Mouse (Mus musculus) retina, postnatal 1 day (tissue): ENCODE data around the gene Nav1.
A peak's percentile ranks its signal among the peaks of the same experiment; 100 is the strongest.

ENCODE experiments used
- DNase-seq: peaks from one replicate; pipeline ENCODE4 v3.0.0-alpha.2; 2012

Gene Nav1

DNA sequence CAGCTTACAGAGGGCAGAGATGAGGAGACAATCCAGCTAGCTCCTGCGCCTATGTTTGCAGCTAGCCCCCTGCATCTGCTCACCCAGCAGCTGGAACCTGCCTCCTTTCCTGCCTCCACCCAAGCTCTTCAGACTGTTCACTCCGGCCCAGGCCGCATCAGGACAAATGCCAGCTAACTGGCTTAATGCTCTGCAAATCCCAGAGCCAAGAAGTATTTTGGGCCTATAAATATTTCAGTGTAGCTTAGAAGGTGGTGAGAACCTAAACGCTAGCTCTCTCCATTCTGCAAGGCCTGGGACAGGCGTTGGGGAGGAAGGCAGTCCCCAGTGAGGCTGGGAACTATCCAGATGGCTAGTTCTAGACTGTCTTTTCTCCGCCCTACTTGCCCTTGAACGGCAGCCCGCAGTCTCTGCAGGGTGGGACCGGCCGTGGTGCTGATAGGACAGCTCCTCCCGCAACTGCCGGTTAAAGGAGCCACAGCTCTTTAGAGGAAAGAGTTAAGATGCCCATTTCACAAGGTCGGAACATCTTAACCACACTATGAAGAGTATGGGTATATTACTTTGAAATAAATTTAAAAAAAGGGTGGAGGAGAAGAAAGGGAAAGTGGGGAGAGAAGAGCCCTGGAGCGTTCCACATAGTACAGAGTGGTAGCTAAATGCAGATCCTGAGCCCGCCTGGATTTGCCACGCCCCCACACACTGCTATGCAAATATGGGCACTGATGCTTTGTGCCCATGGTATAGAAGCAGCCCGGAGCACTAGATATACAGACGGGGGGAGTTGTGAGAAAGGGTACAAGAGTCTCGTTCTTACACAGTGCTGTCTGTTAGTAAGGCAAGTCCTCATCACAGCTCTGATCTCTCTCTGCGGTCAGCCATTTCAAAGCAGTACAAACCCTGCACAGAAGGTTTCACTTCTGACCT lies 8.9 kb upstream of the Nav1 start:
- DNase-seq: peak; percentile 81

- DNase-seq: no peak
Measured at GRCm38 (mm10) chr1:135609621-135610020, 2.5 kb upstream of the Nav1 start.

DNA sequence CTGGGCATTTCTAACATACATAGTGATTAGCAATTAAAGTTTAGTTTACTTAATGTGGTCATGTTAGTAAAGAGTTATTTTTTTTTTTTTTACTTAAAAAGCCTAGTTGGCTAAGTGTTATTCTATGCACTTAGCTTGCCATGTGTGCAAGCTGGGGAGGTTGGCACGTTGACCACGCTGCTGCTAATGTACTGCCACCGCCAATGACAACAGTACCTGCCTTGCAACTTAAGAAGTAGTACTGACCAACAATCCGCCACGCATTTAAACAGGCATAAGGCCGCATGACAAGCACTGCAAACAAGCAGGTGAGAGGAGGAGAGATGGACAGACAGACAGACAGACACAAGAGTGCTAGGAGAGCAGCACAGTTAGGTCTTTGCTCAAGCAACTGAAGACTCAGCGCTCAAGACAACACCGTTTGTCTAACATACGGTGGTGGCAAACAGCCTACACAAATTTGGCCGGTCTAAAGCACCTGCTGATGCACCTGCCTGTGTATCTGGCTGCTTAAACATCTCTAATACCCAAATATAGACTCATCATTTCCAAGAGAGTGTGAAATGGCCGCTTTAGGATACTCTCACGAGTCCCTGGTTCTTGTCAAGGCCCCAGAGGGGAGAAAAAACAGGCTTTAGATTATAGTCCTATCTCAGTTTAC lies 610 bp downstream of the Nav1 start:
- no peak for DNase-seq

GRCm38 (mm10) chr1:135605530-135605929 lies 1.6 kb downstream of the Nav1 start:
- DNase-seq: no peak

GRCm38 (mm10) chr1:135604361-135605052 lies 2.6 kb downstream of the Nav1 start:
- no peak for DNase-seq

GRCm38 (mm10) chr1:135603121-135603870 lies 3.8 kb downstream of the Nav1 start:
- DNase-seq: peak; percentile 50

- DNase-seq: no peak
Measured at GRCm38 (mm10) chr1:135600023-135601005, 6.8 kb downstream of the Nav1 start.

DNA sequence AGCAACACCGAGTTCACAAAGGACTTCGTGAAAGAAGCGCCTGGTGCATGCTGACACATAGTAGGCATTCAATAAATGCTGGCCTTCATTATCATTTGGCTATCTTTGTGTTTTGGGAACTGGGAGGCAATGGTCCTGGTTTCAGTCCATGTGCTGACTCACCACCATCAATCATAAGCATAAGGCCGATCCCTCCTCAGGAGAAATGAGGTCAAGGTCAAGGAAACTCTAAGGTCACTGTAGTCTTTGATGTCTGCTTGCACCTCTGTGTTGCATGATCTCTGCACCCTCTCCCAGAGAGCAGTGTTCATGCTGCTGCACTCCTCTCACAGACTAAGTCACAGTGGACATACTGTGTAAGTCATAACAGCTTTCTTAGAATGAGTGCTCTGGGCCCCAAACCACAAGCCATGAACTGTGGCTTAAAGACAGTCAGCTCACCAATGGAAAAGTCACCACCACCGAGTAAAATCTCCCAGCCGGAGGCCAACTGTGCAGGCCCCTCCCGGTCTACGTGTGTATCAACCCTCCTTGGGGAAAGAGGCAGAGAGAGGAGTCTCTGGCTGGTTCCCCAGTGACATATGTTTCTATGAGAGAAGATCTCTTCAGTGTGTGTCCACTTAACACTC lies 8.7 kb downstream of the Nav1 start:
- no peak for DNase-seq

- DNase-seq: no peak
Measured at GRCm38 (mm10) chr1:135594279-135594903, 12.7 kb downstream of the Nav1 start.

GRCm38 (mm10) chr1:135593560-135594278 lies 13.4 kb downstream of the Nav1 start:
- DNase-seq: peak; percentile 73

DNA sequence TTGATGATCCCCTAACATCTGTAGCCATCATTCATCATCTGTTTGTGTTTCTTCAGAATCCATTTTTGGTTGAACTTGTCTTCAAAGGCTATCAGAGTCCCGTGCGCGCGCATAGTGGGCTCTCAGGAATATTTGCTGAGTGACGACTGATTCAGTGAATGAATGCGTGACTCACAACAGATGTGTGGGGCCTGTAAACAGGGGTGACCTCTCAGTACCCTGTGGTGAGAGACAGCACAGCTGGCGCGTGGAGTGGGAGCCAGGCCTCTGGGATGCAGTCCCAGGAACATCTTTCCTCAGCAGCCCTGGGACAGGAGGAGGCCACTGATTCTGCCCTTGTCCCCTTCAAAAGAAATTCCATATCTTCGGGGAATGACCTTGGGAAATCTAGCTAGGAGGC lies 16.3 kb downstream of the Nav1 start:
- DNase-seq: no peak

DNA sequence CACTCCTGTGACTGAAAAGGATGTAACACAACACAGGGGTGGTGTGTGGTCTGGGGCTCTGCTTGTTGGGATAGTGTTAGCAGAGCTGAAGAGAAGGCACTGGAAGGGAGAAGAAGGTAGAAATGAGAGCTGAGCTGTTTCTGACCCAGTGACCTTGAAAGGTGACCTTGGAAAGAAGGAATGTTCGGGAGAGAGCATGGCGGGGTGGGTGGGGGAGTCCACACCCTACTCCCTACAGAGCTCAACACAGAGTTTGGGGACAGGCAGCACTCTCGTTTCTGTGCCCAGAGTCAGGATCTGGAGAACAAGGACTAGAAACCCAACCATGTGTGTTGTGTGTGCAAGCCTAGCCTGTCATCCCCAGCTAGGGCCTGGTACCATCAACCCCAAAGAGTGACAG lies 18.1 kb downstream of the Nav1 start:
- DNase-seq: no peak

DNA sequence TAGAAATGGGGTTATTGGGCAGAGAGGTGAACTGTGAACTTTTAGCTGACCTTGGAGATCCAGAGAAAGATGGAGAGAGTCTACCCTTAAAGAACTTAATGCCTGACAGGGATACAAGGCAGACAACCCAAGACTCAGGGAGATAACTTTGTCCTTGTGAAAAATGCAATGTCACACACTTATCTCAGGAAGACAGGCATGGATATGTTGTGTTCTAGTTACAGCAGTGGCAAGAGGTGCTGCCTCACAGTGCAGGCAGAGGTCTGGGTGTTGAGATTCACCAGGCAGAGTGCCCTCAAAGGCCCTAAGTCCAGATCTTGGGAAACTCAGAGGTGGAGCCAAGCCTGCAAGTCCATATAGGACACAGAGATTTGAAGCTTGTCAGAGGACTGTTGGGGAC lies 20.2 kb downstream of the Nav1 start:
- no peak for DNase-seq

GRCm38 (mm10) chr1:135585573-135585972 lies 21.5 kb downstream of the Nav1 start:
- DNase-seq: peak; percentile 90

DNA sequence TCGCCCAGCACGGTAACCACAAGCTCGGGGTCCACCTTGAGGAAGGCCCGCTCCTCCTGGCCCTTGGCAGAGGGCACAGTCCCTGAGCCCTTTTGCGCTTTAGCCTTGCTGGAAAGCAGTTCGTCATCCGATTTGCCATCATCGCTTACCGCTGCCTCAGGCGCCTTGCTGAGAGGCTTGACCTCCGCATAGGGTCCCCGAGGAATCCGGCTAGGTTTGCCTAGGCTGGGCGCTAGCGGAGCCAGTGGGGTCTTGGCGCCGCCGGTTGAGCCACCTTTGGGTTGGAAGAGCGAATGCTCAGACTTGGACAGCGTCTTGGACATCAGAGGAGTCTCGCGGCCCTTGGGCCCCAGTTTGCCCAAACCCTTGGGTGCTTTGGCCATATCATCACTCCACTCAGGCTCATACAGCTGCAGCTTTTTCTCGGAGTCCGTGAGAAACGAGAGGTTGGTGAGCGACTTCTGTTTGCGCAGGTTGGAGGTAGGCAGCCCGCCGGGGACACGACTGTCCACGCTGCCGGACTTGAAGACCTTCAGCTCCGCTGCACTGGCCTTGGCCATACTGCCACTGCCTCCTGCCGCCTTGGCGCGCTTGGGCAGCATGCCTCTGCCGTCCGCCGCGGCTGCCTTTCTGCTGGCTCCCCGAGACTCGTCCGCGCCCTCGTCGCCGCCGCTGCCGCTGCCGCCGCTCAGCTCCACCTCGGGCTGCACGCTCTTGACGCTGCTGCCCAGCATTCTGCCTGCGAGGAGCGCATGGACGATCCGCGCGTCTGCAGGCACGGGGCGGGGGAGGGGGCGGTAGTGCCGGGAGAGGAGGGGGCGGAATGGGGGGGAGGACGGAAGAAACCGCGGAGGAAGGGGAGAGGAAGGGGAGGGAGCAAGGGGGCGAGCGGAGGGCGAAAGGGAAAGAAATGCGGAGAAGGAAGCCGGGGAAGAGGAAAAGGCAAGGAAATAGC lies 22.2 kb downstream of the Nav1 start:
- DNase-seq: peak; percentile 82

DNA sequence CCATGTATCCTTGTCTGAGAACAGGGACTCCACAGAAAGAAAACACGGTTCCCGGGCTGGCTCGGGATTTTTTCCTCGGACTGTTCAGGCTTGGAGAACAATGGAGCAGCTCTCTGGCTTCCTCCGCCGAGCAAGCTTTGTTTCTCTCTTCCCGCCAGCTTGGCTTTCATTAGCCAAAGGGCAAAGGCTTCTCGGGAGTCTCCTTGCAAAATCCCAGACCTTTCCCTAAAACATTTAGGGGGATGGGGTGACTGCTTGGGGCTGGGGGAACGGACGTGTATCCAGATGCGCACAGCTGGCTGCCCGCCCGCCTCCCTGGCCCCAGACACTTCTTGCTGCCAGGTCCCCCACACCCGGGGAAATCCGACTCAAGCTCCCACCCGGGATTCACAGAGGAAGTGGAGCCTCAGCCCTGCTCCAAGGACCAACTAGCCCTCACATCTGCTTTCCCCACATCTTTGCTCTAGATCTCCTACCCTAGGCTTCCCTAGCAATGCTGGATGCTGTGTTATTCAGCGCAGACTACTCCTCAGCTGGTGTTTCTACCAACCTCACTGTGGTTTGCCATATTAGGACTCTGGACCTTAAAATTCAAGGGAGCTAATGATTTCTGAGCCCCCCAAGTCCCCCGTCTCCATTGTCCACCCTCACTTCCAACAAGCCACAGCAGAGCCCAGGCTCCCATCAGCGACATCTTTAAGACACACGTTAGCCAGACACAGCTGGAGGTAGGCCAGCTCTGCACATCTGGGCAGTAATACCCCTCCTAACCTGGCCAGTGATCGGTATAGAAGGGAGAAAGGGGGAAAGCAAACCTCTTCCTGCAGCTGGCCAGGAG lies 23.2 kb downstream of the Nav1 start:
- peak; percentile 55 for DNase-seq

GRCm38 (mm10) chr1:135583081-135583677 lies 23.9 kb downstream of the Nav1 start:
- DNase-seq: peak; percentile 60
